In the genomic region with DNA sequence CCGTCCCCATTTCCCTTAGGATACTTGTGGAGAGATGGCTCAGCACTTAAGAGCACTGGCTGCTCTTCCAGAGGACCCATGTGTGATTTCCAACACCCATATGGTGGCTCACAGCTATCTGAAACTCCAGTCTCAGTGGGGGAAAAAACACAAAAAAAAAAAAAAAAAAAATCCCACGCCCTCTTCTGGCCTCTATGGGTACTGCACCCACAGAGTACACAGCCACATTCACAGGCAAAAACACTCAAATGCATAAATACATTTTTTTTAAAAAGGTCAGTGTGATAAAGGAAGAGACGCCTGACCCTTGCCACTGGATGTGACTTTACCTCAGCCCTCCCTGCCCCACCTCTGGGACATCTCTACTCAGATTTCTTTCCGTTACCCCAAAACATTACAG, we compare ENCODE assay signal across 17 mouse cellular contexts. TPM values are rescaled to one million over a fixed set of nuclear protein-coding genes. Genes with fewer than 3 reads are reported as not detected.
DNase-seq lines count a peak whose midpoint lies in the region; ATAC-seq and TF ChIP-seq lines count a peak whose summit lies in the region.
"Had no signal": no experiment of that assay in that cellular context is flagged by ENCODE, and none has a peak within 500 bp of the region (broad histone marks: within the 10 kb centered on the region; RNA-seq: fewer than 3 reads in every experiment).

No protein-coding gene starts in this region.

- no peaks in the 10 kb centered on the region for H3K36me3 ChIP-seq in heart, adult 2 months (ENCODE audit: control insufficient read depth, insufficient read depth, low read length)
- H3K36me3 ChIP-seq in lung, postnatal 0 days (ENCODE audit: insufficient read depth, low read length), result no peaks in the 10 kb centered on the region
- H3K36me3 ChIP-seq in forebrain, embryonic 15.5 days, result no peaks in the 10 kb centered on the region
- H3K36me3 ChIP-seq in small intestine, adult 2 months (ENCODE audit: control insufficient read depth, insufficient read depth, low read length), result no peaks in the 10 kb centered on the region

- TF ChIP-seq CTCF in heart, adult 2 months (IDR thresholded peaks at IDR 0.05), result peak; percentile 62
- TF ChIP-seq CTCF in lung, postnatal 0 days (IDR thresholded peaks at IDR 0.05), result peak; percentile 45
- peak; percentile 7; the same call in 1 of the 2 replicates for TF ChIP-seq CTCF in small intestine, adult 2 months (IDR thresholded peaks at IDR 0.05; ENCODE audit: extremely low read depth, insufficient read length, insufficient replicate concordance, low read depth, low read length)

- DNase-seq in heart, adult 2 months, result no peak
- DNase-seq in heart, adult 18-20 months, result no peak
- no peak for DNase-seq in lung, postnatal 0 days (ENCODE audit: low spot score)
- no peak for DNase-seq in lung, postnatal 36 days
- no peak for DNase-seq in layer of hippocampus, adult 11-12 months (ENCODE audit: low spot score)
- DNase-seq in cerebellum, postnatal 10 days, result no peak
- DNase-seq: cerebellum, adult 9-10 months; gastrocnemius, postnatal 10 days; kidney, postnatal 36 days had no signal

- 89% methylated on average over 4 of the region's 4 CpGs for WGBS in heart, adult 2 months
- 91% methylated on average over 4 of the region's 4 CpGs for WGBS in lung, postnatal 0 days
- WGBS in forebrain, embryonic 15.5 days, result 97% methylated on average over 4 of the region's 4 CpGs
- WGBS in small intestine, adult 2 months, result 89% methylated on average over 4 of the region's 4 CpGs

- H3K27ac ChIP-seq in heart, adult 2 months, result no peak overlapping the region
- no peak overlapping the region for H3K27ac ChIP-seq in lung, postnatal 0 days (ENCODE audit: low read length)
- H3K27ac ChIP-seq in forebrain, embryonic 15.5 days (replicated peaks), result no peak overlapping the region
- H3K27ac ChIP-seq in small intestine, adult 2 months (ENCODE audit: insufficient read depth, low read depth, low read length), result no peak overlapping the region
- H3K27ac ChIP-seq: macrophage had no signal

- H3K9me3 ChIP-seq in lung, postnatal 0 days (ENCODE audit: low read length), result no peaks in the 10 kb centered on the region
- no peaks in the 10 kb centered on the region for H3K9me3 ChIP-seq in forebrain, embryonic 15.5 days

- H3K79me2 ChIP-seq in heart, adult 2 months (replicated peaks; ENCODE audit: control insufficient read depth, insufficient read depth, low read length), result no peaks in the 10 kb centered on the region

- H3K4me3 ChIP-seq in heart, adult 2 months, result no peak overlapping the region
- no peak overlapping the region for H3K4me3 ChIP-seq in lung, postnatal 0 days (ENCODE audit: low read depth, low read length)
- no peak overlapping the region for H3K4me3 ChIP-seq in forebrain, embryonic 15.5 days
- no peak overlapping the region for H3K4me3 ChIP-seq in small intestine, adult 2 months (ENCODE audit: low read depth, low read length)
- H3K4me3 ChIP-seq: myocyte had no signal

- no peak for ATAC-seq in lung, postnatal 0 days
- ATAC-seq in forebrain, embryonic 15.5 days (replicated peaks), result no peak
- ATAC-seq: activated CD4-positive, CD25-positive, alpha-beta regulatory T cell, adult 4 months; intestine, embryonic 16.5 days had no signal

- H3K4me1 ChIP-seq in heart, adult 2 months (ENCODE audit: control insufficient read depth, insufficient read depth, low read length), result peaks cover 4% of the 10 kb centered on the region
- no peaks in the 10 kb centered on the region for H3K4me1 ChIP-seq in lung, postnatal 0 days (ENCODE audit: insufficient read depth, low read depth, low read length)
- H3K4me1 ChIP-seq in forebrain, embryonic 15.5 days, result peaks cover 66% of the 10 kb centered on the region
- peaks cover 3% of the 10 kb centered on the region; the same call in 1 of the 2 replicates for H3K4me1 ChIP-seq in small intestine, adult 2 months (ENCODE audit: control insufficient read depth, insufficient read depth, insufficient read length, low read length)

- no peak overlapping the region for H3K4me2 ChIP-seq in lung, postnatal 0 days (replicated peaks; ENCODE audit: low read depth, low read length)
- H3K4me2 ChIP-seq in forebrain, embryonic 15.5 days (replicated peaks), result peak overlapping the region; percentile 45; the same call in 1 of the 2 replicates

- H3K27me3 ChIP-seq in heart, adult 2 months (ENCODE audit: control insufficient read depth, insufficient read depth, low read length), result no peaks in the 10 kb centered on the region
- H3K27me3 ChIP-seq in lung, postnatal 0 days (replicated peaks; ENCODE audit: insufficient read depth, low read length), result no peaks in the 10 kb centered on the region
- no peaks in the 10 kb centered on the region for H3K27me3 ChIP-seq in forebrain, embryonic 15.5 days
- no peaks in the 10 kb centered on the region for H3K27me3 ChIP-seq in small intestine, adult 2 months (ENCODE audit: control insufficient read depth, insufficient read depth, low read length)

- intact Hi-C loops in heart, adult 2 months (cut with DNase I), result no loop called here

- H3K9ac ChIP-seq in heart, adult 2 months (ENCODE audit: low read depth, low read length), result no peak overlapping the region
- no peak overlapping the region for H3K9ac ChIP-seq in lung, postnatal 0 days (replicated peaks; ENCODE audit: low read depth)
- no peak overlapping the region for H3K9ac ChIP-seq in forebrain, embryonic 15.5 days (replicated peaks)

- no peak for TF ChIP-seq POLR2A in heart, adult 2 months (IDR thresholded peaks at IDR 0.05; ENCODE audit: insufficient read depth, low read depth, low read length)
- no peak for TF ChIP-seq POLR2A in small intestine, adult 2 months (IDR thresholded peaks at IDR 0.05; ENCODE audit: low read depth, low read length)

- TF ChIP-seq EP300 in heart, adult 2 months (IDR thresholded peaks at IDR 0.05; ENCODE audit: insufficient read depth, low read depth, low read length), result no peak
- TF ChIP-seq EP300 in lung, postnatal 0 days (IDR thresholded peaks at IDR 0.05), result no peak

RNA-seq across cellular contexts. Expression of a gene that starts 4.2 kb away (rescaled TPM):
- 10 to 100 TPM; 11.1 to 11.6 TPM for total RNA-seq in heart, adult 2 months (2021)
- 15.0 and 19.1 TPM in 2 replicates for polyA plus RNA-seq in heart, adult 2 months (2012; rRNA removed)
- total RNA-seq in heart, adult 18-20 months (2021), result 10 to 100 TPM; 10.8 to 11.0 TPM
- 47.8 and 52.9 TPM in 2 replicates for polyA plus RNA-seq in lung, postnatal 0 days (2015; fragmentation: Nextera tagmentation; extraction: Ambion mirVana)
- 77.9 and 85.9 TPM in 2 replicates for polyA plus RNA-seq in forebrain, embryonic 15.5 days (2015; fragmentation: Nextera tagmentation; extraction: Ambion mirVana)
- 4.7 and 7.9 TPM in 2 replicates for polyA plus RNA-seq in small intestine, adult 2 months (2012; rRNA removed)

RNA-seq across cellular contexts. Expression of a gene that starts 33.8 kb away (rescaled TPM):
- total RNA-seq in heart, adult 2 months (2021), result 10 to 100 TPM; 15.0 to 17.0 TPM
- polyA plus RNA-seq in heart, adult 2 months (2012; rRNA removed), result 22.3 and 28.5 TPM in 2 replicates
- 10 to 100 TPM; 14.1 to 14.5 TPM for total RNA-seq in heart, adult 18-20 months (2021)
- polyA plus RNA-seq in lung, postnatal 0 days (2015; fragmentation: Nextera tagmentation; extraction: Ambion mirVana), result 7.5 and 8.3 TPM in 2 replicates
- 1.3 and 1.7 TPM in 2 replicates for polyA plus RNA-seq in forebrain, embryonic 15.5 days (2015; fragmentation: Nextera tagmentation; extraction: Ambion mirVana)
- polyA plus RNA-seq in small intestine, adult 2 months (2012; rRNA removed), result 15.8 and 28.3 TPM in 2 replicates
- polyA plus RNA-seq: activated CD4-positive, CD25-positive, alpha-beta regulatory T cell, adult 4 months; macrophage had no signal

RNA-seq across cellular contexts. Expression of a gene that starts 50.5 kb away (rescaled TPM):
- 1 to 10 TPM; 1.3 to 3.4 TPM for total RNA-seq in heart, adult 2 months (2021)
- polyA plus RNA-seq in heart, adult 2 months (2012; rRNA removed), result 0.16 and 0.35 TPM in 2 replicates
- total RNA-seq in heart, adult 18-20 months (2021), result 1 to 10 TPM; 1.6 to 2.2 TPM
- polyA plus RNA-seq in lung, postnatal 0 days (2015; fragmentation: Nextera tagmentation; extraction: Ambion mirVana), result 0.02 and 0.05 TPM in 2 replicates
- 6.2 and 6.8 TPM in 2 replicates for polyA plus RNA-seq in forebrain, embryonic 15.5 days (2015; fragmentation: Nextera tagmentation; extraction: Ambion mirVana)
- polyA plus RNA-seq in small intestine, adult 2 months (2012; rRNA removed), result 0.14 and 0.35 TPM in 2 replicates
- total RNA-seq: liver, adult 2 months had no signal
- polyA plus RNA-seq: activated CD4-positive, CD25-positive, alpha-beta regulatory T cell, adult 4 months; heart, embryonic 14.5 days; liver, adult 2 months; macrophage had no signal

Comparison
In these comparisons a context has a peak if more than half of its experiments do, and no peak if none do; other contexts are left out.
1. CTCF ChIP-seq: peak in every context shown above with its lines; median percentile 62 in heart, adult 2 months; 45 in lung, postnatal 0 days; 7 in small intestine, adult 2 months.